Mouse (Mus musculus): Measurements from ENCODE around the gene Trim25.

DNA sequence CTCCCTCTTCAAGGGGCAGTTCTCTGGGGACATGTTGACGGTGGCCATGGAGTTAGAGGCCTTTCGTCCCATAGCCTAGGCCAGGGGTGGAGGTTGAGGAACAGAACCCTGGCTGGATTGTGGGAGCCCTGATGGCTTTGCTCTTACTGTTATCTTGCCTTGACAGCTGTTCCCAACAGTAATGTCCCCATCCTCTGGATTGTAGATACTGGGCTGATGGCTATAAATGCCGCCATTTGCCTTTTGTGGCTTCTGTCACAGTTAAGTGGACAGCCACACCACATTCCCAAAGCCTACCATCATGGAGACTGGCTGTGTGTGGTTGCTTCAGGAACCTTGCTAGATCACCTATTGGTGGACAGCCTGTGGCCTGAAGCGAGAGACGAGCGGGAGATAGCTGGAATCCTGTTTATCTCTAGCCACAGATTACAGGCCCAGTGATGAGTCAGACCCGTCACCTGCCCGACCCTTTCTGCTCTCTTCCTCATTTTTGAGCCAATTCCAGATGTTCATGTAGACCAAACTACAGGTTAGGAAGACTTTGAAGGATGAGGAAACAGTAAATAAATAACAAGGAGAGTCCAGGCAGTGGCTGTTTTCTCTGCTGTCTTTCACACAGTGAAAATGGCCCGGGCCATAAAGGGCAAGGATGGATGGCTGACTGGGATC, 18.5 kb downstream of the Trim25 start:
- TF ChIP-seq CTCF (IDR thresholded peaks at IDR 0.05; ENCODE audit: low read depth): no peak
- TF ChIP-seq EP300 (IDR thresholded peaks at IDR 0.05; ENCODE audit: low read depth): no peak

Measured in heart, postnatal 0 days (tissue).